Mouse (Mus musculus): Measurements from ENCODE around the gene Fam71f1.

Fam71f1 gene

GRCm38 (mm10) chr6:29318879-29319278 is at the start of gene Fam71f1:
Fam71f1 (plus strand) TSS chr6:29319140.
- peak; percentile 45 for DNase-seq

GRCm38 (mm10) chr6:29270961-29271360 is 48.0 kb upstream of the Fam71f1 start:
- peak; percentile 20 for DNase-seq

GRCm38 (mm10) chr6:29272312-29273072 is 46.4 kb upstream of the Fam71f1 start, which contains the start of gene Hilpda:
Hilpda (plus strand) TSS chr6:29272488.
- DNase-seq: peak; percentile 98

GRCm38 (mm10) chr6:29276746-29277145 is 42.2 kb upstream of the Fam71f1 start:
- DNase-seq: no peak

- DNase-seq: peak; percentile 80
These were observed 40.2 kb upstream of the Fam71f1 start for GRCm38 (mm10) chr6:29278513-29279267.

- DNase-seq: no peak
These were observed 39.6 kb upstream of the Fam71f1 start, which contains the start of gene Fam71f2 for GRCm38 (mm10) chr6:29279293-29279692. Fam71f2 (plus strand) TSS chr6:29279593.

- no peak for DNase-seq
These were observed 38.3 kb upstream of the Fam71f1 start for GRCm38 (mm10) chr6:29280671-29281070.

- no peak for DNase-seq
These were observed 32.1 kb upstream of the Fam71f1 start for GRCm38 (mm10) chr6:29286870-29287269.

GRCm38 (mm10) chr6:29287481-29287880 is 31.5 kb upstream of the Fam71f1 start:
- DNase-seq: no peak

GRCm38 (mm10) chr6:29287944-29288343 is 31.0 kb upstream of the Fam71f1 start:
- DNase-seq: no peak

GRCm38 (mm10) chr6:29288651-29289050 is 30.3 kb upstream of the Fam71f1 start:
- no peak for DNase-seq

- no peak for DNase-seq
These were observed 19.8 kb upstream of the Fam71f1 start for GRCm38 (mm10) chr6:29299112-29299511.

- DNase-seq: no peak
These were observed 15.7 kb upstream of the Fam71f1 start for GRCm38 (mm10) chr6:29303251-29303650.

GRCm38 (mm10) chr6:29303726-29304125 is 15.2 kb upstream of the Fam71f1 start:
- no peak for DNase-seq

GRCm38 (mm10) chr6:29305462-29305861 is 13.5 kb upstream of the Fam71f1 start:
- DNase-seq: no peak

GRCm38 (mm10) chr6:29308846-29309605 is 9.9 kb upstream of the Fam71f1 start:
- DNase-seq: no peak

- DNase-seq: no peak
These were observed 5.2 kb upstream of the Fam71f1 start for GRCm38 (mm10) chr6:29313690-29314202.

GRCm38 (mm10) chr6:29317286-29317685 is 1.7 kb upstream of the Fam71f1 start:
- no peak for DNase-seq

GRCm38 (mm10) chr6:29317941-29318340 is 999 bp upstream of the Fam71f1 start:
- DNase-seq: no peak

- no peak for DNase-seq
These were observed 2.6 kb downstream of the Fam71f1 start for GRCm38 (mm10) chr6:29321586-29321985.

GRCm38 (mm10) chr6:29322147-29322546 is 3.2 kb downstream of the Fam71f1 start:
- DNase-seq: no peak

- DNase-seq: no peak
These were observed 3.8 kb downstream of the Fam71f1 start for GRCm38 (mm10) chr6:29322735-29323134.

GRCm38 (mm10) chr6:29326961-29327360 is 8.0 kb downstream of the Fam71f1 start:
- no peak for DNase-seq

Data from embryo, embryonic 11 days (tissue).